Mouse (Mus musculus) limb, embryonic 15.5 days (tissue): ENCODE results near the gene Olfr149. TPM values are rescaled to one million over a fixed set of nuclear protein-coding genes. Genes with fewer than 3 reads are reported as not detected.

Experiments
- ATAC-seq: fragments of 200-750 bp; cut with Nextera tagmentation; 2 replicates; pipeline ENCODE4 v1.8.0; 2017; ENCODE audit warnings: low read depth, moderate TSS enrichment; ENCODE audit not compliant: insufficient number of reproducible peaks, low FRiP score, low TSS enrichment
- H3K27ac ChIP-seq: fragments of 300-500 bp; sonication (generic); 2 replicates; pipeline ENCODE4 v1.5.1; 2015; ENCODE audit warnings: moderate library complexity, mild to moderate bottlenecking, inconsistent platforms
- H3K27me3 ChIP-seq: fragments of 300-500 bp; sonication (generic); 2 replicates; pipeline ENCODE4 v1.6.1; 2015; ENCODE audit warnings: inconsistent platforms
- H3K36me3 ChIP-seq: fragments of 300-500 bp; sonication (generic); 2 replicates; pipeline ENCODE4 v1.6.1; 2015; ENCODE audit warnings: inconsistent platforms
- H3K4me1 ChIP-seq: fragments of 300-500 bp; sonication (generic); 2 replicates; pipeline ENCODE4 v1.6.1; 2015; ENCODE audit warnings: inconsistent platforms
- H3K4me2 ChIP-seq: fragments of 300-500 bp; sonication (generic); 2 replicates; pipeline ENCODE4 v1.6.1; 2015; ENCODE audit warnings: mild to moderate bottlenecking, inconsistent platforms
- H3K4me3 ChIP-seq: fragments of 300-500 bp; sonication (generic); 2 replicates; pipeline ENCODE4 v1.5.1; 2015; ENCODE audit warnings: mild to moderate bottlenecking, inconsistent platforms
- H3K9ac ChIP-seq: fragments of 300-500 bp; sonication (generic); 2 replicates; pipeline ENCODE4 v1.6.1; 2015; ENCODE audit warnings: inconsistent platforms
- H3K9me3 ChIP-seq: fragments of 300-500 bp; sonication (generic); 2 replicates; pipeline ENCODE4 v1.6.1; 2016; ENCODE audit warnings: inconsistent platforms
- WGBS: fragments of 180-500 bp; shearing (Covaris S2); methylation state at CpG from one replicate; pipeline ENCODE4 v1.1.7; 2015; 5-methylcytosine and 5-hydroxymethylcytosine counted together
- polyA plus RNA-seq: library from polyadenylated mRNA; unstranded; fragments of >200 nt; fragmentation: Nextera tagmentation; extraction: Ambion mirVana; gene quantifications from 2 replicates; pipeline ENCODE4 v1.2.1, GENCODE M21; 2015

Gene Olfr149
- polyA plus RNA-seq, 1 experiment from 2014 or later, result not detected

DNA sequence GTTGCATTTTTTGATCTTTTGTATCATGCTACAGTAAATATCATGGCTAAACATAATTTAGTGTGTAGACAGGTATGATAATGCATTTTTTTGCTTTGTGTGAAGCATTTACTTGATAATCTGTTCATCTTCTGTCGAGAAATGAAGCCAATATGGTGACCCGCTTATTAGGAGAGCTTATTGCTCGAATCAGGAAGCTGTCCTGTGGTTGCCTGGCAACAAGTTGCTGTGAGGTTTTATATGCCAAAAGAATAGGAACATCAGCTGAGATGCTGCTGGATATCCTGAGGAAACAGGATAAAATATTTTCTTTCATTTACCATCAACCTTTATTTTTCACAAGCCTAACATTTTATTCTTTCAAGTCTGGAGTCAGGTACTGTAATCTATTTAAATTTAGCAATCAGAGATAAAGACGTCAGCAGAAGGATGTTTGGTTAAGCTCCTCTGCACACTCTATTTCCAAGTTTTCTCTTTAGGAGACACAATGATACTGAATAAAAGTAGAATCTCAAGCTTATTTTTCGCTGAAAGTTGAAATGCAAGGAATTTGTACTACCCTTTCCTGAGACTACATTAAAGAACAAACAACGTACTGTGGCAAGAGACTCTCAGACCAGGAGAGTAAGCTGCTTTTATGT lies 52.0 kb downstream of the Olfr149 start:
- 74% methylated on average over 6 of the region's 6 CpGs for WGBS
- H3K9ac ChIP-seq, result no peak overlapping the region
- H3K27me3 ChIP-seq, result no peaks in the 10 kb centered on the region
- H3K36me3 ChIP-seq, result no peaks in the 10 kb centered on the region
- ATAC-seq, result no peak
- H3K27ac ChIP-seq, result no peak overlapping the region
- no peaks in the 10 kb centered on the region for H3K4me1 ChIP-seq
- H3K4me2 ChIP-seq, result no peak overlapping the region
- H3K4me3 ChIP-seq, result no peak overlapping the region
- H3K9me3 ChIP-seq, result no peaks in the 10 kb centered on the region

Other genes with a start within 250 kb of the Olfr149 start
- not detected in 2 replicates for gene Olfr955, start 235.2 kb downstream of the Olfr149 start, polyA plus RNA-seq
- not detected in 2 replicates for gene Olfr44, start 213.1 kb downstream of the Olfr149 start, polyA plus RNA-seq
- not detected in 2 replicates for gene Olfr957, start 191.3 kb downstream of the Olfr149 start, polyA plus RNA-seq
- gene Olfr958, start 153.1 kb downstream of the Olfr149 start, polyA plus RNA-seq, result not detected in 2 replicates
- gene Olfr959, start 131.5 kb downstream of the Olfr149 start, polyA plus RNA-seq, result not detected in 2 replicates
- gene AW551984, start 102.7 kb downstream of the Olfr149 start, polyA plus RNA-seq, result 75.0 and 122 TPM in 2 replicates
- gene Olfr148, start 96.5 kb downstream of the Olfr149 start, polyA plus RNA-seq, result not detected in 2 replicates
- not detected in 2 replicates for gene Olfr960, start 85.7 kb downstream of the Olfr149 start, polyA plus RNA-seq
- gene Olfr961, start 62.0 kb downstream of the Olfr149 start, polyA plus RNA-seq, result not detected in 2 replicates
- not detected in 2 replicates for gene Olfr963, start 39.9 kb downstream of the Olfr149 start, polyA plus RNA-seq
- gene Olfr965, start 4.2 kb upstream of the Olfr149 start, polyA plus RNA-seq, result not detected in 2 replicates
- gene Olfr150, start 23.9 kb upstream of the Olfr149 start, polyA plus RNA-seq, result not detected in 2 replicates
- not detected in 2 replicates for gene Olfr967, start 39.1 kb upstream of the Olfr149 start, polyA plus RNA-seq
- gene Olfr968, start 76.1 kb upstream of the Olfr149 start, polyA plus RNA-seq, result not detected in 2 replicates
- not detected in 2 replicates for gene Olfr969, start 83.8 kb upstream of the Olfr149 start, polyA plus RNA-seq
- not detected in 2 replicates for gene Olfr970, start 101.7 kb upstream of the Olfr149 start, polyA plus RNA-seq
- gene Olfr971, start 129.8 kb upstream of the Olfr149 start, polyA plus RNA-seq, result not detected in 2 replicates
- not detected in 2 replicates for gene Olfr972, start 159.3 kb upstream of the Olfr149 start, polyA plus RNA-seq
- not detected in 2 replicates for gene Olfr229, start 200.2 kb upstream of the Olfr149 start, polyA plus RNA-seq
- not detected in 2 replicates for gene Olfr974, start 230.4 kb upstream of the Olfr149 start, polyA plus RNA-seq
- gene Olfr975, start 244.9 kb upstream of the Olfr149 start, polyA plus RNA-seq, result not detected in 2 replicates